Mouse (Mus musculus) heart, adult 2 months (tissue): ENCODE measurements around the gene Mon2. TPM values are rescaled to one million over a fixed set of nuclear protein-coding genes. Genes with fewer than 3 reads are reported as not detected.
A peak's percentile ranks its signal among the peaks of the same experiment; 100 is the strongest.

Experiments
- DNase-seq, 2 experiments: peaks; one replicate each; pipeline ENCODE4 v3.0.0; 2021
- H3K27ac ChIP-seq: fragments of 200-600 bp; 2 replicates; pipeline ENCODE4 v1.8.1; 2022
- H3K27me3 ChIP-seq: fragments of 200-500 bp; 2 replicates; pipeline ENCODE4 v1.6.1; 2012; ENCODE audit warnings: mild to moderate bottlenecking, low read length, inconsistent platforms, mixed read lengths; ENCODE audit not compliant: control insufficient read depth, insufficient read depth
- H3K36me3 ChIP-seq: fragments of 200-500 bp; 2 replicates; pipeline ENCODE4 v1.6.1; 2012; ENCODE audit warnings: low read length, inconsistent platforms; ENCODE audit not compliant: control insufficient read depth, insufficient read depth
- H3K4me1 ChIP-seq: fragments of 200-500 bp; 2 replicates; pipeline ENCODE4 v1.6.1; 2011; ENCODE audit warnings: low read length; ENCODE audit not compliant: control insufficient read depth, insufficient read depth
- H3K4me3 ChIP-seq: fragments of 200-600 bp; 2 replicates; pipeline ENCODE4 v1.8.1; 2022
- H3K79me2 ChIP-seq: fragments of 200-500 bp; replicated peaks from 2 replicates; pipeline ENCODE4 v1.6.1; 2012; ENCODE audit warnings: mild to moderate bottlenecking, inconsistent platforms, low read length, moderate library complexity, mixed read lengths; ENCODE audit not compliant: control insufficient read depth, insufficient read depth
- H3K9ac ChIP-seq: fragments of 200-500 bp; 2 replicates; pipeline ENCODE4 v1.6.1; 2012; ENCODE audit warnings: low read depth, mild to moderate bottlenecking, control low read depth, inconsistent platforms, low read length, mixed read lengths
- CTCF ChIP-seq: fragments of 200-600 bp; IDR thresholded peaks from 2 replicates; pipeline ENCODE4 v1.8.1; 2022; ENCODE audit warnings: antibody characterized with exemption, mild to moderate bottlenecking, moderate library complexity
- EP300 ChIP-seq: fragments of 200-500 bp; IDR thresholded peaks from 2 replicates; pipeline ENCODE4 v1.6.1; 2011; ENCODE audit warnings: low read depth, low read length, control low read depth; ENCODE audit not compliant: insufficient read depth
- POLR2A ChIP-seq: fragments of 200-500 bp; IDR thresholded peaks from 2 replicates; pipeline ENCODE4 v1.6.1; 2011; ENCODE audit warnings: mild to moderate bottlenecking, low read depth, low read length, control low read depth; ENCODE audit not compliant: insufficient read depth
- WGBS: fragments of 180-500 bp; shearing (Covaris S2); methylation state at CpG from one replicate; pipeline ENCODE4 v1.1.7; 2018; 5-methylcytosine and 5-hydroxymethylcytosine counted together
- intact Hi-C: fragments of 180-260 bp; cut with DNase I; formaldehyde crosslinking; loops from one replicate; pipeline ENCODE4 v1.15.1; 2025
- polyA plus RNA-seq: library from polyadenylated mRNA; depleted of rRNA; stranded (reverse); fragments of >200 nt; gene quantifications from 2 replicates; pipeline ENCODE4 v1.2.3, GENCODE M21; 2012
- total RNA-seq, 2 experiments: library from RNA; stranded (reverse); gene quantifications; 2 replicates each; pipeline ENCODE4 v1.2.3; 2021

The Mon2 gene
- total and polyA plus RNA-seq, 3 experiments, result 29.0 to 39.5 (median 35.7) TPM

DNA sequence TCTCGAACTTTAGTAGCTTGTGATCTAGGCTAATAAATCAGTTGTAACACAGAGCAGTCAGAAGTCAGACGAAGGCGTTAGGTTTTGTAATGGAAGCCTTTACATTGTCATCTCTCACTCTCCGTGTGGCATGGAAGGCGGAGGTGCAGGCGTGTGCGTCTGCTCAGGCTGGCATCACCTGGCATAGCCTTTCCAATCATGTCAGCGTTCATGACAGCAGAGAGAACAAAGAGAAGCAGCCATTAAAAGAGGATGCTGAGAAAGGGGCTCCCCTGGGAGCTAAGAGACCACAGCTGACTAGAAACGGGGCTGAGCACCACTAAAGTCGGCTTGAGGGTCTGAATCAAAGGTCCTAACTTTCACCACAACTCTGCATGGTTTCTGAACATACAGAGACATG, 19.8 kb downstream of the Mon2 start:
- Histone ChIP-seq H3K4me1 (peaks cover 14% of the 10 kb centered on the region), H3K36me3 (peaks cover 4% of the 10 kb centered on the region), H3K79me2 (peaks cover 5% of the 10 kb centered on the region; the same call in 1 of the 2 replicates), H3K27me3 (no peaks in the 10 kb centered on the region), H3K27ac (no peak overlapping the region), H3K4me3 (no peak overlapping the region), H3K9ac (no peak overlapping the region)
- intact Hi-C loops, result no loop called here
- no peak for TF ChIP-seq CTCF
- no peak for TF ChIP-seq EP300
- no peak for TF ChIP-seq POLR2A
- no peak for DNase-seq
- WGBS, result 86% methylated on average over 10 of the region's 10 CpGs

DNA sequence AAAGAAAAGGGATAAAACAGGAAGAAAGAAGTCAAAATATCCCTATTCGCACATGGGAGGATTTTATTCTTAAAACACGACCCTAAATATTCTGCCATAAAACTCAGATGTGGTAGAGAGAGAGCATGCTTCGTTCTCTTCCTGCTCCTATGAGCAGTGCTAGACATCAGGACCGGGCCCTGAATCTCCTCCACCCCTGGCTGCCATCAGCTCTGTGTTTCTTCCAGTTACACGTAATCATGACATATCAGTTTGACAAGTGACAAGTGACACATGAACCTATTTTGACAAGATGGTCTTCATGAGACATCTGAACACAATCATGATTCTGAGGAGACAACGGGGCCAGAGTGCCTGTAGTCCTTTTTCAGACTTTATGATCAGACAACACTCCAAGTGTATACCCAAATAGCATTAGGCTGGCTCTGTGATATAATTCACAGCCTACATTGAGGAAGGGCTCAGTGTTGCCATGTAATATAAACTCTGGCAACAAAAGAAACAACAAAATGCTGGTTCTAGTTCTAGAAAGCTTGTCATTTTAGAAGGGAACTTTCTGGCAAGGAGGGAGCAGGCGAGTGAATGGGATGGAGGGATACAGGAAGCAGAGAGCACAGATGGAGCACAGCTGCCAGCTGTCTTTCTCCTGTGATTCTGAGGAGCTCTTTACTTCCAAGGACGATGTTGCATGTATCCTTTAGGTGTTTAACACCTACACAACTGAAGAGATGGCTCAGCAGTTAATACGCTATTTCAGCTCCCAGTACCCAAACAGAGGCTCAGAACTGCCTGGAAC, 20.9 kb downstream of the Mon2 start:
- no peak for DNase-seq
- peaks cover 4% of the 10 kb centered on the region for H3K36me3 ChIP-seq
- peaks cover 7% of the 10 kb centered on the region for H3K4me1 ChIP-seq
- H3K27me3 ChIP-seq, result no peaks in the 10 kb centered on the region
- WGBS, result 63% methylated on average over 9 of the region's 9 CpGs
- H3K27ac ChIP-seq, result no peak overlapping the region
- TF ChIP-seq POLR2A, result no peak
- no peak for TF ChIP-seq CTCF
- TF ChIP-seq EP300, result no peak
- intact Hi-C loops, result no loop called here
- H3K9ac ChIP-seq, result no peak overlapping the region
- H3K4me3 ChIP-seq, result no peak overlapping the region
- H3K79me2 ChIP-seq, result peaks cover 4% of the 10 kb centered on the region; the same call in 1 of the 2 replicates

DNA sequence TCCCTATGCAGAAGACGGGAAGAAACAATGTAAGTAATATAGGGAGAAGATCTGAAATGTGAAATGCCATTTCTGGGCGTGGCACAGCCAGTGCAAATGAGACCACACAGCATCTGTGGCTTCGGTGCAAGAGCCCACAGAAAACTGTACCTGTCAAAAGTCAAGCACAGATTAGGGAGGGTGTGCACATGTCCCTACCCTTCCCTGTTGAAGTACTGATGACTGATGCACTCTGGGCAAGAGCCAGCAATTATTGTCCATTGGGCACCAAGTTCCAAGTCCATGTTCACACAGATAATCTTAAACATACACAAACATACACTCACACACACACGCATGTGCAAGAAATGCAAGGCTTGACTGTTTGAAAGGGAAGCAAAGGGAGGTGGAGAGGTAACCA, 22.7 kb downstream of the Mon2 start:
- Histone ChIP-seq H3K27ac (no peak overlapping the region), H3K4me3 (no peak overlapping the region), H3K79me2 (peaks cover 4% of the 10 kb centered on the region), H3K36me3 (peaks cover 2% of the 10 kb centered on the region; the same call in 1 of the 2 replicates), H3K27me3 (no peaks in the 10 kb centered on the region), H3K4me1 (peaks cover 6% of the 10 kb centered on the region), H3K9ac (no peak overlapping the region)
- intact Hi-C loops, result no loop called here
- TF ChIP-seq POLR2A, result no peak
- TF ChIP-seq EP300, result no peak
- TF ChIP-seq CTCF, result no peak
- DNase-seq, result no peak
- WGBS, result 79% methylated on average over 4 of the region's 4 CpGs

DNA sequence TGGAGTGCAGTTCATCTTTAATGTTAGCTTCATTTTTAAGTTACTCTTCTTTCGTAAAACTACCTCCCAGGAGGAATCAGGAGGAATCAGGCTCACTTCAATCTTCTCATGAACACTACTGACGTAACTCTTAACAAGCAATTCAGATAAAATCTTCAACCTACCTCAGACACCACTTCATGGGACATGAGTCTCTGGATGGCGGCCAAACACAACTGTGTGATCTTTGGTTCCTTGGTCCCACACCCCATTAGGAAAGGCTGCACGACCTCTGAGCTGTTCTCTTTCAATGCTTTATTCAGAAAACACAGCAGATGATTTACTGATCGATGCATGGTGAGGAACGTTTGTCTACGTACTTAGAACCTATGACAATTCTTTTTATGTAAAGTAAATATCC, 24.3 kb downstream of the Mon2 start:
- Histone ChIP-seq H3K4me3 (no peak overlapping the region), H3K79me2 (peaks cover 4% of the 10 kb centered on the region), H3K4me1 (peaks cover 6% of the 10 kb centered on the region), H3K27ac (no peak overlapping the region; the same call in 1 of the 2 replicates), H3K27me3 (no peaks in the 10 kb centered on the region), H3K9ac (no peak overlapping the region), H3K36me3 (peaks cover 2% of the 10 kb centered on the region; the same call in 1 of the 2 replicates)
- WGBS, result 49% methylated on average over 7 of the region's 7 CpGs
- no peak for DNase-seq
- intact Hi-C loops, result no loop called here
- TF ChIP-seq POLR2A (no peak), EP300 (no peak), CTCF (no peak)

DNA sequence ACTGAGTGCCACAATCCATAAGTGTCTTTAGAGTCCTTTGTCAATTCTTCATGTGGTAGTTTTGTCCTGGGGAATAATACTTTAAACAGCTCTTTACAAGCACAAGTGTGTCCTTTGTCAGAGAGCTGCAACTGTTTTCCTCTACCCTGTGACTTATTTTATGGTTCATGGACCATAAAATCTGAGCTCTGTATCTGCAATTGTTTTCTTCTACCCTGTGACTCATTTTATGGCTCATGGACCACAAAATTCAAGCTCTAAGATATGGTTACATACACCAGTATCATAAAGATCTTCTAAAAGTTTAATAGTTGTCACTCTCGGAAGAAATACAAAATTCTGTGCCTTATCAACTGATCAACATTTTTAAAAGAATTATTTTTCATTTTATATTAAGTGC, 27.6 kb downstream of the Mon2 start:
- H3K9ac ChIP-seq, result no peak overlapping the region
- no peaks in the 10 kb centered on the region for H3K27me3 ChIP-seq
- no peak for DNase-seq
- no peak overlapping the region for H3K4me3 ChIP-seq
- 89% methylated on average over 1 of the region's 1 CpGs for WGBS
- H3K79me2 ChIP-seq, result peaks cover 1% of the 10 kb centered on the region
- no peak overlapping the region for H3K27ac ChIP-seq
- peaks cover 2% of the 10 kb centered on the region; the same call in 1 of the 2 replicates for H3K36me3 ChIP-seq
- intact Hi-C loops, result no loop called here
- peaks cover 6% of the 10 kb centered on the region for H3K4me1 ChIP-seq
- TF ChIP-seq EP300, result no peak
- TF ChIP-seq POLR2A, result no peak
- TF ChIP-seq CTCF, result no peak

DNA sequence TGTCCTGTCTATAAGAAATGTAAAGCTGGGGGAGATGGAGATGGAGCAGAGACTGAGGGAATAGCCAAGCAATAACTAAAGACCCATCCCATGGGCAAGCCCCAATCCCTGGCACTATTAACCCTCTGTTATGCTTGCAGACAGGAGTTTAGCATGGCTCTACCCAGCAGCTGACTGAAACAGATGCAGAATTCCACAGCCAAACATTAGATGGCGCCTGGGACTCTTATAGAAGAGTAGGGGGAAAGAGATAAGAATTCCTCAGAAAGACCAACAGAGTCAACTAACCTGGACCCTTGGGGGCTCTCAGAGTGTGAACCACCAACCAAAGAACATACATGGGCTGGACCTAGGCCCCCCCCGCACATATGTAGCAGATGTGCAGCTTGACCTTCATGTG, 36.4 kb downstream of the Mon2 start:
- TF ChIP-seq EP300, result no peak
- no peak for TF ChIP-seq POLR2A
- TF ChIP-seq CTCF, result peak; percentile 47
- Histone ChIP-seq H3K79me2 (no peaks in the 10 kb centered on the region), H3K36me3 (peaks cover 6% of the 10 kb centered on the region), H3K4me1 (no peaks in the 10 kb centered on the region), H3K27me3 (no peaks in the 10 kb centered on the region), H3K27ac (no peak overlapping the region), H3K4me3 (no peak overlapping the region), H3K9ac (no peak overlapping the region)
- WGBS, result 66% methylated on average over 2 of the region's 2 CpGs
- DNase-seq, result no peak
- intact Hi-C loops, result loop anchor here (5.0 kb wide), 1 partner anchor 52 kb away; no protein-coding TSS in a partner anchor
